Mouse (Mus musculus) midbrain, embryonic 10.5 days (tissue): ENCODE measurements around the gene Bzw1. TPM values are rescaled to one million over a fixed set of nuclear protein-coding genes. Genes with fewer than 3 reads are reported as not detected.

ENCODE experiments used
- DNase-seq: peaks from one replicate; pipeline ENCODE4 v3.0.0-alpha.2; 2017; ENCODE audit warnings: low spot score
- H3K27ac ChIP-seq: fragments of 300-500 bp; sonication (generic); replicated peaks from 2 replicates; pipeline ENCODE4 v1.5.1; 2016; ENCODE audit warnings: mild to moderate bottlenecking
- H3K27me3 ChIP-seq: fragments of 300-500 bp; sonication (generic); 2 replicates; pipeline ENCODE4 v1.6.1; 2016; ENCODE audit warnings: low read depth, mild to moderate bottlenecking; ENCODE audit not compliant: poor library complexity, severe bottlenecking
- H3K36me3 ChIP-seq: fragments of 300-500 bp; sonication (generic); 2 replicates; pipeline ENCODE4 v1.6.1; 2016; ENCODE audit warnings: mild to moderate bottlenecking, moderate library complexity
- H3K4me1 ChIP-seq: fragments of 300-500 bp; sonication (generic); 2 replicates; pipeline ENCODE4 v1.6.1; 2016
- H3K4me3 ChIP-seq: fragments of 300-500 bp; sonication (generic); 2 replicates; pipeline ENCODE4 v1.5.1; 2016; ENCODE audit warnings: mild to moderate bottlenecking, moderate library complexity
- H3K9me3 ChIP-seq: fragments of 300-500 bp; sonication (generic); replicated peaks from 2 replicates; pipeline ENCODE4 v1.6.1; 2016; ENCODE audit warnings: mild to moderate bottlenecking
- WGBS: fragments of 180-500 bp; shearing (Covaris S2); methylation state at CpG from one replicate; pipeline ENCODE4 v1.1.7; 2016; 5-methylcytosine and 5-hydroxymethylcytosine counted together
- polyA plus RNA-seq: library from polyadenylated mRNA; unstranded; fragments of >200 nt; fragmentation: Nextera tagmentation; extraction: Ambion mirVana; gene quantifications from 2 replicates; pipeline ENCODE4 v1.2.1, GENCODE M21; 2016

Bzw1 gene
- polyA plus RNA-seq, 1 experiment from 2014 or later: 464 TPM

- no peaks in the 10 kb centered on the region for H3K27me3 ChIP-seq
- WGBS: 88% methylated on average over 6 of the region's 6 CpGs
- no peak overlapping the region for H3K4me3 ChIP-seq
- peaks cover 82% of the 10 kb centered on the region for H3K36me3 ChIP-seq
- no peaks in the 10 kb centered on the region for H3K4me1 ChIP-seq
- DNase-seq: no peak
- no peak overlapping the region for H3K27ac ChIP-seq
- H3K9me3 ChIP-seq: no peaks in the 10 kb centered on the region
Measured at GRCm38 (mm10) chr1:58408141-58408540, 15.4 kb downstream of the Bzw1 start.

- Histone ChIP-seq H3K36me3 (peaks cover 82% of the 10 kb centered on the region), H3K9me3 (no peaks in the 10 kb centered on the region), H3K4me1 (no peaks in the 10 kb centered on the region), H3K27me3 (no peaks in the 10 kb centered on the region), H3K27ac (no peak overlapping the region), H3K4me3 (no peak overlapping the region)
- DNase-seq: no peak
- WGBS: 85% methylated on average over 5 of the region's 5 CpGs
Measured at GRCm38 (mm10) chr1:58409553-58410197, 17.0 kb downstream of the Bzw1 start.

- peaks cover 82% of the 10 kb centered on the region for H3K36me3 ChIP-seq
- H3K27ac ChIP-seq: no peak overlapping the region
- no peaks in the 10 kb centered on the region for H3K4me1 ChIP-seq
- 89% methylated on average over 3 of the region's 3 CpGs for WGBS
- H3K4me3 ChIP-seq: no peak overlapping the region
- DNase-seq: no peak
- H3K9me3 ChIP-seq: no peaks in the 10 kb centered on the region
- no peaks in the 10 kb centered on the region for H3K27me3 ChIP-seq
Measured at GRCm38 (mm10) chr1:58410198-58410588, 17.5 kb downstream of the Bzw1 start.

- Histone ChIP-seq H3K27ac (no peak overlapping the region), H3K9me3 (no peaks in the 10 kb centered on the region), H3K4me3 (no peak overlapping the region), H3K36me3 (peaks cover 82% of the 10 kb centered on the region), H3K27me3 (no peaks in the 10 kb centered on the region), H3K4me1 (no peaks in the 10 kb centered on the region)
- no peak for DNase-seq
- 96% methylated on average over 7 of the region's 7 CpGs for WGBS
Measured at GRCm38 (mm10) chr1:58410776-58411175, 18.1 kb downstream of the Bzw1 start.

DNA sequence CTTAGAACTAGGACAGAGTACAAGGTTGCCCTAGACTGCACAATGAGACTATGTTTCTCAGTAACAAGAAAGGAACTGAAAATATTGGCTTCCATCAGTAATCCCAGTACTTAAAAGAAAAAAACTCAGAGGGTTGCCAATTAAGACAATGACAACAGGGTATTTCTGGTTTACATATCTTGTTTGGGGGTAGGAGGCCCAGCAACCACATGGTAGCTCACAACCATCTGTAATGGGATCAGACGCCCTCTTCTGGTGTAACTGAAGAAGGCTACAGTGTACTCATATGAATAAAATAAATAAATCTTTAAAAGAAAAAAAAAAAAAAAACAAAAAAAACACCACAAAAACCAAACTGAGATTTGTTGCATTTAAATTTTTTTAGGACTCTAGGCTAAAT, 22.7 kb downstream of the Bzw1 start:
- peaks cover 99% of the 10 kb centered on the region for H3K36me3 ChIP-seq
- WGBS: 47% methylated on average over 1 of the region's 1 CpGs
- no peak for DNase-seq
- no peaks in the 10 kb centered on the region for H3K4me1 ChIP-seq
- no peak overlapping the region for H3K4me3 ChIP-seq
- H3K27me3 ChIP-seq: no peaks in the 10 kb centered on the region
- no peaks in the 10 kb centered on the region for H3K9me3 ChIP-seq
- no peak overlapping the region for H3K27ac ChIP-seq

GRCm38 (mm10) chr1:58416048-58416447, 23.4 kb downstream of the Bzw1 start:
- DNase-seq: no peak
- WGBS: 93% methylated on average over 2 of the region's 2 CpGs
- Histone ChIP-seq H3K4me1 (peaks cover 2% of the 10 kb centered on the region), H3K36me3 (peaks cover 99% of the 10 kb centered on the region), H3K27ac (no peak overlapping the region), H3K9me3 (no peaks in the 10 kb centered on the region), H3K4me3 (no peak overlapping the region), H3K27me3 (no peaks in the 10 kb centered on the region)

DNA sequence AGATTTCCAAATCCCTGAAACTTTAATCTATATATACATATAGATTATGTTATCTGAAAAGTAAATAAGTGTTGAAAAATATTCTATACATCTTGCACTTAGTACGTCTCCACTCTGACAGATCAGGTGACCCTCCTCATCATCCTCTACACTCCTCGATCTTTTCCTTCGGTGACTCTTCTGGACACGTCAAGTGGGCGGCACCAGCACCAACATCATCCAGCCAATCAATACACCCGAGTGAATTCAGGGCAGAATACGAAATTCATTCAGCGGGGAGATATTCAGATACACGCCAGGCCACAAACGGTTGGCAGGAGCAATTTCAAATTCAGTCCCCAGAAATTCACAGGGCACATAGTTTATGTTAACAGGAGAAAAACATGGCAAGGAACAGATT, 27.3 kb downstream of the Bzw1 start:
- no peak for DNase-seq
- Histone ChIP-seq H3K27me3 (no peaks in the 10 kb centered on the region), H3K4me3 (no peak overlapping the region), H3K36me3 (peaks cover 71% of the 10 kb centered on the region), H3K9me3 (no peaks in the 10 kb centered on the region), H3K27ac (no peak overlapping the region), H3K4me1 (peaks cover 21% of the 10 kb centered on the region)
- WGBS: 91% methylated on average over 10 of the region's 10 CpGs

- Histone ChIP-seq H3K9me3 (no peaks in the 10 kb centered on the region), H3K4me3 (no peak overlapping the region), H3K27me3 (no peaks in the 10 kb centered on the region), H3K36me3 (peaks cover 62% of the 10 kb centered on the region), H3K4me1 (peaks cover 21% of the 10 kb centered on the region), H3K27ac (no peak overlapping the region)
- no peak for DNase-seq
- WGBS: 86% methylated on average over 7 of the region's 7 CpGs
Measured at GRCm38 (mm10) chr1:58420961-58421360, 28.3 kb downstream of the Bzw1 start.

DNA sequence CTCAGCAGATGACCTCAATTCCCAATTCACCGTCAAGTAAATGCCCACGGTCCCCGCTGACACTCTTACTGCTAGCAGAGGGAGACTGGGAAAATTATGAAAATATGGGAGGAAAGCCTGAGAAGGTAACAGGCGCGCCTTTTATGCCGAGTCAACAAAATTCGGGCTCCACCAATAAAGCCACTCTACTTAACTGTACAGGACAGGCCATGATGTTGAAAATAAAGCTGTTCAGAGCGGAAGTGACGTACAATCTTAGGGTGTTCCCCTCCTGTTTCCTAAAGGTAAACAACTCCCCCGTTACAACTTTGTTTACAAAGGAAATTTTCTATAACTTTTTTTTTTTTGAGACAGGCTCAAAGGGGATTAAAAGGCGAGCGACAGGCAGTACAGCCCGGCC, 30.2 kb downstream of the Bzw1 start:
- H3K4me1 ChIP-seq: peaks cover 21% of the 10 kb centered on the region
- H3K9me3 ChIP-seq: no peaks in the 10 kb centered on the region
- H3K36me3 ChIP-seq: peaks cover 44% of the 10 kb centered on the region
- H3K27ac ChIP-seq: peak overlapping the region; percentile 100
- no peaks in the 10 kb centered on the region for H3K27me3 ChIP-seq
- WGBS: 19% methylated on average over 13 of the region's 13 CpGs
- H3K4me3 ChIP-seq: peak overlapping the region; percentile 100
- DNase-seq: peak; percentile 24

GRCm38 (mm10) chr1:58423371-58424248, 30.9 kb downstream of the Bzw1 start, which contains the start of gene Clk1:
Gene Clk1 (minus strand): TSS chr1:58424066.
- peak within 1 kb of the TSS; percentile 100 for H3K4me3 ChIP-seq
- peaks cover 21% of the 10 kb centered on the region for H3K4me1 ChIP-seq
- under 1% methylated on average over 79 of the region's 79 CpGs for WGBS
- H3K27ac ChIP-seq: peak within 1 kb of the TSS; percentile 100
- peak; percentile 93 for DNase-seq
- no peaks in the 10 kb centered on the region for H3K27me3 ChIP-seq
- peaks cover 36% of the 10 kb centered on the region for H3K36me3 ChIP-seq
- H3K9me3 ChIP-seq: no peaks in the 10 kb centered on the region

DNA sequence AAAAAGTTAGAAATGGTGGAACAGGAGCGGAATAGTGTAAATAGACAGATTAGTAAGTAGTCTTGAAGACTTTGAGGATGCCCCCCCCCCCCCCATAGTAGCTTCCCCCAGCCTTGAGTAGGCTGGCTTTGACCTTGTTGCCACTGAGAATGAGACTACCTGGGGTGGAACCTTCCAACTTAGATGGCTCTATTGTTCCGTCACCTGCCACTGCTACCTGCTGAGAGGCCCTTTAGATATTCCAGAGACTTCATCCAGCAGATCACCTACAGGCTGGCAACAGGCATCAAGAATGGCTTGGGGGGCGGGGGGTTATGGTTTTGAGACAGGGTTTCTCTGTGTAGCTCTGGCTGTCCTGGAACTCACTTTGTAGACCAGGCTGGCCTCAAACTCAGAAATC, 31.9 kb downstream of the Bzw1 start:
- no peak for DNase-seq
- H3K4me1 ChIP-seq: peaks cover 21% of the 10 kb centered on the region
- H3K9me3 ChIP-seq: no peaks in the 10 kb centered on the region
- peaks cover 29% of the 10 kb centered on the region for H3K36me3 ChIP-seq
- 90% methylated on average over 3 of the region's 3 CpGs for WGBS
- no peak overlapping the region for H3K27ac ChIP-seq
- no peaks in the 10 kb centered on the region for H3K27me3 ChIP-seq
- no peak overlapping the region; the same call in 1 of the 2 replicates for H3K4me3 ChIP-seq

- H3K36me3 ChIP-seq: peaks cover 62% of the 10 kb centered on the region
- H3K27ac ChIP-seq: peak overlapping the region; percentile 91
- peaks cover 28% of the 10 kb centered on the region for H3K4me1 ChIP-seq
- 14% methylated on average over 10 of the region's 10 CpGs for WGBS
- no peak for DNase-seq
- H3K4me3 ChIP-seq: peak overlapping the region; percentile 77
- no peaks in the 10 kb centered on the region for H3K27me3 ChIP-seq
- H3K9me3 ChIP-seq: no peaks in the 10 kb centered on the region
Measured at GRCm38 (mm10) chr1:58444691-58445090, 52.0 kb downstream of the Bzw1 start.

DNA sequence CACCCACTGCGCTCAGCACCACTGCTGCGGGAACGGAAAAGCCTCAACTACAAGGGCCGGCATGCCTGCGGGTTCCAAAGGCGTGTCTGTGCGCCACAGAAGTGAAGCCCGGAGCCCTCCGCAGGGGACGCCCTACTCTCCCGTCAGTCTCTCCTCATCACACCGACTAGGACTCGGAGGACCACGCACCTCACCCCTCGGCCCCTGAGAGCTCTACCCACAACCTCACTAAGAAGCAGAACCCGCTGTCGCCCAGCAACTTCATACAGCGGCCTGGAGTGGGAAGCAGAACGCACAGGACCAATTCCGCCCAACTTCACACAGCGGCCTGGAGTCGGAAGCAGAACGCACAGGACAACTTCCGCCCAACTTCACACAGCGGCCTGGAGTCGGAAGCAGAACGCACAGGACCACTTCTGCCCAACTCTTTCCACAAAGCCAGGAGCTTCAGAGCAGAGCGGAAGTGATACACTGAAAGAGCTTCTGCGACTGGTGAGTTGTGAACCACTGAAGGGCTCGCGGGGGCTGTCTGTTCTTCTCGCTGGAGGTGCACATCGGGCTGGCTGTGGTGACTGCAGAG, 52.5 kb downstream of the Bzw1 start, which contains the start of the genes Nif3l1 and Ppil3:
TSS of gene Nif3l1 (plus strand) at position 9 of the 580 bp plus-strand sequence.
TSS of gene Ppil3 (minus strand) at position 344 of the 580 bp plus-strand sequence.
- Histone ChIP-seq H3K36me3 (peaks cover 59% of the 10 kb centered on the region), H3K9me3 (no peaks in the 10 kb centered on the region), H3K27me3 (no peaks in the 10 kb centered on the region), H3K4me1 (peaks cover 28% of the 10 kb centered on the region), H3K4me3 (peak within 1 kb of the TSS; percentile 77), H3K27ac (peak within 1 kb of the TSS; percentile 91)
- peak; percentile 87 for DNase-seq
- under 1% methylated on average over 33 of the region's 33 CpGs for WGBS
